Mouse (Mus musculus) left cerebral cortex, adult 8-10 months (tissue): ENCODE data around the gene Pabpn1l. TPM values are rescaled to one million over a fixed set of nuclear protein-coding genes. Genes with fewer than 3 reads are reported as not detected.

Experiments
- DNase-seq, 2 experiments: peaks; one replicate each; pipeline ENCODE4 v3.0.0; 2022; ENCODE audit warnings: low spot score in 2 of 2
- total RNA-seq, 4 experiments: library from RNA; stranded (reverse); gene quantifications; 2 replicates each; pipeline ENCODE4 v1.2.4; 2022

Pabpn1l gene
- total RNA-seq = not detected

DNA sequence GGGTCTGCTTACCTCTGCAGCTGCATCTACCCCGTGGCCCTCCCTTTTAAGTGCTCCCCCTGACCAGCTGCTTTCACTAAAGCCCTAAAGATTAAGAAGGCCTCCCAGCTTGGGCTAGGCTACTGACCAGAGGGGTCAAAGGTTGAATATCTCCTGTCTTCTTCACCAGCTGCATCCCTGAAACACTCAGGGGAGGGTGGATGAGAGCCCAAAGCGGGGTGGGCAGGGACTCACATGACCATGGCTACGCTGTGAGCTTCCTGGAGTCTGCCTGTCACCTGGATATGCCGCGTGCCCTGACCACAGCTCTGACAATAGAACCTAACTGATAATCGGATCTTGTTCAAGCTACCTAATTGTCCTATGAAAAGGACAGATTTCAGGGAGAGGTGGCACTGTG lies at the start of gene Pabpn1l:
Pabpn1l (minus strand) TSS at position 13 of the 400 bp plus-strand sequence.
- no peak for DNase-seq

DNA sequence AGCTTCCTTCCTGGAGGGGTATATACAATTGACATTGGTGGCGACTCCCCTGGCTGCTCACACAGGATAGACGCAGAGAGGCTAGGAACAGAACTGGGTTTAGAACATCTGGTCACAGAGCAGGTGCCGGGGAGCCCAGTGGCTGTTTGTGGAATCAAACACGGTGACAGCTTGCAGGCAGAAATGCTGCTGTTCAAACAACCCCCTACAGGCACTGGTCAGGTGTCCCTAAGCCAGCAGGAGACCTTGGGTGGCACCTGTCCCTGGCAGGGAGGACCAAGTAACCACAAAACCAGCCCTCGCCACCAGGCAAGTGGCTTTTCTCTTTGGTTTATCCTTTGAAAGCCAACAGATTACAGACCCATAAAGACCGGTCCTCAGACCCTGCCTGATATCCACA lies 49.4 kb upstream of the Pabpn1l start:
- no peak for DNase-seq

DNA sequence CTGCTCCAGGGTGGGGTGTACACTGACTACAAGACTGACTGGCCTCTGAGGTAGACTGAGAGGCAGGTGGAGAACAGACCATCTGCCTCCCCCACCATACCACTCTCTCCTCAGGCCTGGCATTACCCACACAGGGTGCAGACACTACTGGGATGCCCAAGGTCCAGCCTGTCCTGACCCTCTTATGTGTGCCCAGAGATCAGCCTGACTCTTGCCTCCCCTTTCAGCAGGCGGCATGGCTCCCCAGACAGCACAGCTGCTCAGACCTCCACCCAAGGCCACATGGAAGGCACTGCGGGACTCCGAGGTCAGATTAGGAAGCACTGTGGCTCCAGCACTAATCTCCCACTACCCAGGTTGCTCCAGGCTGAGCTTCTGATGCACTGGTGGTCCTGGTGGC lies 48.2 kb upstream of the Pabpn1l start:
- no peak for DNase-seq

DNA sequence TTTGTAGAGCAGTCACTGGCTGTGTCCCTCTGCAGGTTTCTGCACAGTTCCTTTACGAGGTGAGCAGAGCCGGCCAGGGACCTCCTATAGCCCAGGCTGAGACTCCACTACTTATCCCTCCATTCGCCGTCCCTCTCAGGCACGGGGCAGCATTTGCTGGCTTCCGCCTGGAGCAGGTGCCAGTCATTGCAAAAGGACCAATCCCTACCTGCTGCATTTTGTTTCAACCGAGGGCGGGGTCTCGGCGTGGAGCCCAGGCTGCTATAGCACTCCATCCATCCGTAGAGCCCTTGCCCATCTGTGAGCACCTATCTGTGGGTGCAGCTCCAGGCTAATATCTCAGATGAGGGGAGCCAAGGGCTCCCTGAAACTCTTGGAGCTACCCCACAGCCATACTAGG lies 47.5 kb upstream of the Pabpn1l start:
- DNase-seq = no peak

DNA sequence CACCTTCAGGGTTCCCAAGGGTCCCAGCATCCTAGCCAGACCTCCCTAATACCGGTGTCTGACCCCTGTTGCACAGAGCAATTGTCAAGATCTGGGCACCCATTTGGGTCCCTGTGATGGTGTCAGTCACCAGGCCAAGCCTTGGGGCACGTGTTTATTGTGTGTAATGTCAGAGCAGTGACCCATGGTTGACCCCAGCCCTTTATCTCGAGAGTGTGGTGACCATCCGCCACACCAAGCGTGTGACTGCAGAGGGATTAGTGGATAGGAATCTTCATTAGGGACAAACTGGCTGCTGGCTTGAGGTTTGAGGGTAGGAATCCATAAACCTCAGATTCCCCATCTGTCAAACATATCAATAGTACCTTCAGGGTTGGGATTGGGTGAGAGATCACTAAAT lies 46.8 kb upstream of the Pabpn1l start:
- no peak for DNase-seq

- peak; percentile 48 to 83 for DNase-seq
Measured at GRCm38 (mm10) chr8:122667854-122668253, 45.3 kb upstream of the Pabpn1l start.

- DNase-seq = peak; percentile 40 to 78
Measured at GRCm38 (mm10) chr8:122666827-122667226, 44.3 kb upstream of the Pabpn1l start.

GRCm38 (mm10) chr8:122666338-122666764 lies 43.8 kb upstream of the Pabpn1l start:
- no peak for DNase-seq

GRCm38 (mm10) chr8:122665667-122666316 lies 43.3 kb upstream of the Pabpn1l start:
- no peak for DNase-seq

DNA sequence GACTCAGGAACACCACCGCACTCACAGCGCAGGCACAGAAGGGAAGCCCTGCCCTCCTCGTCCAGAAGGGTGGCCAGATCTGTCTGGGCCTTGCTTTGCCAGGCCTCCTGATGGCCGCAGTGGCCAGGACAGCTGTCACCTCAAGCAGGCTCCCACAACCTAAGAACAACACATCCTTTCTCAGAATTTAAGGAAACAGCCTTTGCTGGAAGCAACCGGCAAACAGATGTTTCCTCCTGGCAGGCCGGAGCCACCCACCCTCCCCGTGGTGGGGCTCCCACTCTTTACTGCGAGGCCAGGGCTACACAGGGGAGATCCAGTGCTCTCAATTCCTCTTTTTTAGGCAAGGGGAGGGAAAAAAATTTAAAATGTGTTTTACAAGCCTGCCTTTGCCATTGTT lies 42.7 kb upstream of the Pabpn1l start:
- DNase-seq = no peak

DNA sequence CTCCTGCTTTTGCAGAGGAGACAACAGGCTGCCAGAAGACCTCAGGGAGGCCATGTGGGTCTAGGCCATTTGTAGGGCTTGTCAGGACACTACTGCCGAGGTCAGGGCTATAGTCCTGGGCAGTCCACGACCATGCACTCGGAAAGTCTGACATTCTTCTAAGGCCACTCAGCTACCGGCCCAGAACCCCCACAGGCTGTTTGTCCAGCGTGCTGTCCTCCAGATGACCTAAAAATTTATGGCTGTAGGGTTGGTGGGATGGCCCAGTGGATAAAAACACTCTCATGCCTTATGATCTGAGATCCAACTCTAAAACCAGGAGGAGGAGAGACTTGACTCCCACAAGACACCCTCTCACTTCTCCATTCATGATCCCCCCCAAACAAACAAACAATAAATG lies 41.1 kb upstream of the Pabpn1l start:
- no peak for DNase-seq

DNA sequence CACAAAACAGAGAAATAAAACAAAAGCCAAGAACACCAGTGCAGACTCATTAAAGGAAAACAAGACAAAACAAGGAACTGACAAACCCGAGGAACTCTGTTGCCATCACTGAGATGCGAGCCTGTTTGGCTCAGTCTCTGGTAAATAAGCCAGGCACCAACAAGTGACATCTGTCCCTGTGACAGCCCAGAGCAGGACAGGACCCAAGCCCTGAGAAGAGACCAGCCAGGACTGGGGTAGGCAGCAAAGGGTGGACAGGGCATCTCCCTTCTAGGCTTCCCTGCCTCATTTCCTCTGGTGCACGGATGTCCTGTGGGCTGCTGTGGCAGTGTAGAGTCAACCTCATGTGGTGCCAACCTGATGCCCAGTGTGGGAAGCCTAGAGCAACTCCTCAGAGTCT lies 40.6 kb upstream of the Pabpn1l start:
- DNase-seq = no peak

GRCm38 (mm10) chr8:122661894-122662293 lies 39.4 kb upstream of the Pabpn1l start:
- no peak for DNase-seq

GRCm38 (mm10) chr8:122661138-122661537 lies 38.6 kb upstream of the Pabpn1l start:
- peak in 1 of 2 experiments; percentile 70 for DNase-seq

DNA sequence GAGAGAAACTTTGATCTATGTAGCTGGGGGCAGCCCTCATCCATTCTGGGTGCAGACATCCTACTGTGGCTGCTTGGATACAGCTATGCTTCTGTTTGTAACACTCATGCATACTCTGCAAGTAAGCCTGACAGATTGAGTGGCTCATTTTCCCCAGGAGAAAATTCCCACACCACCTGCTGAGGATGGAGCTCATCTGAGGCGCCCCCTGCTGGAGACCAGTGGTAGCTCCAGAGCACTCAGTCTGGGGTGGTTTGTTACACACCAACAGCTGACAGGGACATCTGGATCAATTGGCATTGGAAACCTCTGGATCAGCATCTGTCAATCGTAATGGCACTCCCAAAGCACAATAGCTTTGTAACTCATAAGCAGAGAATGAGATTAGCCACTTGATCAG lies 37.5 kb upstream of the Pabpn1l start:
- DNase-seq = no peak

- no peak for DNase-seq
Measured at GRCm38 (mm10) chr8:122658807-122659160, 36.2 kb upstream of the Pabpn1l start.

DNA sequence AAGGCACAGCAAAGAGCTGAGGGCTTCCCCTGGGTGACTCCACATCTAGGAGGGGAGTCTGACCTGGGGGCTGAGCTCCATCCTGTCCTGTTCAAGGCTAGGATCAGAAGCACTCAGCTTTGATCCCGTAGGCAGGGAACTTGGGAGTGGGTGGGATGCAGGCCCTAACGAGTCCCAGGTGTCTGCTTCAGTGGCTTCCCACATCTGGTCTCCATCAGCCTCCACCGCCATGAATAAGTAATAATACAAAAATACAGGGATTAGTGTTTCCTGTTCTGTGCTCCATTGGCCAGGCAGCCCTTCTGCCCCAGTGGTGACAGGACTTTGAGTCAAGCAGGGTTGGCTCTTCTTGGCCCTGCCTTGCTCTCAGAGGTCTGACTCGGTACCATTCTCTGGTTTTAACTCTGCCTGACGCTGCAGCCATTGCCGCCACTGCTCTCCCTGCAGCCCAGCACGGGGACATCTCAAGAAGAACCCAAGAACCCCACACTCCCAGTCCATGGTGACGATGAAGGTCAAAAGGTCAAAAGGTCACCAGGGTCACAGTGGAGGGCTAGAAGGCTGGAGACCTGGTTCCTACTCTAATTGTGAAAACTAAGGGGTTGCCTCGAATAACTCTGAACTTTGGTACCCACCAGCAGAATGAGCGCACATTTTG lies 35.7 kb upstream of the Pabpn1l start:
- no peak for DNase-seq

DNA sequence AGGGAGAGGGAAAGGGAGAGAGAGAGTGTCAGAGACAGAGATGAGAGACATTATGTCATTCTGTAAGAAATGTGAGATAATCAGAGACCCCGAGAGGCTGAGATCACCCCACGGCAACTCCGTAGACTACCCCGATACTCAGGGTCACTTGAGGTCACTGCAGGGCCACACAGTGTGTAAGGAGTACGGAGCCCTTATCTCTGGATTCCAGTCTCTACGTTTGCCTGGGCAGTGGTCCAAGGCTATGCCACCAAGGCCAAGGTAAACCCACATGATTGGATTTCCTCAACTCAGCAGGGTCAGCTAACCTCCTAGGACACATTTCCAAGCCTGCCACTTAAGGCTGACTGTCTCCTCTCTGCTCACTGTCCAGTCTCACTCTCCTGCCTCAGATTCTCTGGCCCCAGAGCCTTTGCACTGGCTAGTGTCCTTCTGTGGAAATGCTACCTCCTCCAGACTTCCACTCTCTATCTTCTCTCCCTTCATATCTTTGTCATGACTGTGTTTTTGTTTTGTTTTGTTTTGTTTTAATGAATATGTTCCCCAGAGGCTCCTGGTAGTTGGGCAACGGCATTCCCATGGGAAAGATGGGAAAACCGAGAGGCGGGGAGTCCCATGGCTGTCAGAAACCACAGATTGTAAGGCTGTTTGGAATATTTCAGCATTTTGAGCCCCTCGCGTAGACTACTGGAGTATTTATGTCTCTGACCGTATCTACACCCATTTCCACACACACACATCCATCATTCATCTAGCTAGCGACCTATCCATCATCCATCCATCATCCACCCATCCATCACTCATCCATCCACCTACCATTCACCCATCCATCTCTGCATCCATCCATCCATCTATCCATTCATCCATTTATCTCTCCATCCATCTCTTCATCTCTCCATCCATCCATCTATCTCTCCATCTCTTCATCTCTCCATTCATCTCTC lies 33.8 kb upstream of the Pabpn1l start:
- no peak for DNase-seq

- DNase-seq = no peak
Measured at GRCm38 (mm10) chr8:122654768-122655167, 32.2 kb upstream of the Pabpn1l start.

DNA sequence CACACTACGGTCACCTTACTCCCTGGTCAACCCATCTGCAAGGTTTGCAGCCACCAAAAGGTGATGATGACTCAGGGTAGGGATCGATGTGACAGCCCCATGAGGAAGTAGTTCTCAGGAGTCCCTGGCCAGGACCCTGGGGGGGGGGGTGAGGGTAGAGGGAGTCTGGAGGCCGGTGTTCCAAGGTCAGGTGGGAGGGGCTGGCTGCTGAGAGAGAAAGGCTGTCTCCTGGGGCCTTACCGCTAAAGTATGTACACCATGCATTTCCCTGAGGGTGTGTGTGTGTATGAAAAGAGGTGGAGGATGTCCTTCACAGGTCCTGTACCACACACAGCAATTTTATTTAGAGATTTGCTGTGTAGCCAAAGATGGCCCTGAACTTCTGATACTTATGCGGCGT lies 30.1 kb upstream of the Pabpn1l start:
- no peak for DNase-seq

DNA sequence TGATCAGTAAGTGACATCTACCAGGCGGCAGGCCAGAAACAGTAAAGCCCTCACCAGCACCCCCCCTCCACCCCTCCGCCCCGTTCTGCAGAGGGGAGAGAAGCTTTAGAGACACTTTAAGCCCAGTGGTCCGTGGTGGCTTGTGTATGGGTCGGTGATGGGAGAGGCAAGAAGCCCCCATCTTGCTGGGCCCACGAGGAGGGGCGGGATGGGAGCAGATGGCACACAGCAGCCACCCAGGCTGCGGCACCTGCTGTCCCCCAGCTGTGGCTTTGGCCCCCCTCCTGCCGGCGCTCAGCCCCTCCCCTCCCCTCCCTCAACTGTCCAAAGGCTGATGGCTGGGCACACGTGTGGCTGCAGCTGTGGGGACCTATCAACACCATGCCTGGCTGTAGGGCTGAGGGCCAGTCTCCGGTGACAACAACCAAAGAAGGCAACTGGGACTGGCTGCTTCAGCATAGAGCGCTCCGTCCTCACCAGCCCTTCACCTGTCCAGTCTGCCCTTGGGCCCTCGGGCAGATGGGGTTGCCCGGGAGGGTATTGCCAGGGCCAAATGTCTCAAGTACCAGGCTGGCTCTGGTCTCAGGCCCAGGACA lies 28.9 kb upstream of the Pabpn1l start:
- DNase-seq = no peak
